Mouse (Mus musculus) E14TG2a.4 (cell line): Measurements from ENCODE around the gene Litaf.
"Not testable (repeated sequence)": the region's sequence is repeated elsewhere in the genome, so short reads cannot be mapped to it uniquely, and the experiment has no call there.

Source experiments
- CTCF ChIP-seq: conservative IDR thresholded peaks from 2 replicates; pipeline ENCODE4 v1.5.1; 2014; ENCODE audit warnings: low read length
- NANOG ChIP-seq: IDR thresholded peaks from 2 replicates; pipeline ENCODE4 v1.6.1; 2014; ENCODE audit warnings: borderline replicate concordance, low read length, mixed read lengths
- POU5F1 ChIP-seq: IDR thresholded peaks from 2 replicates; pipeline ENCODE4 v1.6.1; 2014; ENCODE audit warnings: low read length, borderline replicate concordance

DNA sequence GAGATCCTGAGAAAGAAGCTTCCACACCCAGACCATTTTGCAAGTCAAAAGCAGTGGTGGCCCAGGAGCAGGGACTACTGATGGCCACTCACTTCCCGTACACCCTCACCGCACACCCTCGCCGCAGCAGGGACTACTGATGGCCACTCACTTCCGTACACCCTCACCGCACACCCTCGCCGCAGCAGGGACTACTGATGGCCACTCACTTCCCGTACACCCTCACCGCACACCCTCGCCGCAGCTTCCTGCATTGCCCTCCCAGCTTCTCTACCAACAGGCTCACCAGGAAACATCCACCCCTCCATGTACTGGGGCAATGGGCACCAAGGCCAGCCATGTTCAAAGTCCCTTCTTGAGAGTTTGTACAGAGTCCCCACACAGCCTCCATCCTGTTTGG lies 107.7 kb downstream of the Litaf start:
- TF ChIP-seq CTCF, NANOG, POU5F1: not testable (repeated sequence)
